Mouse (Mus musculus) heart, embryonic 11.5 days (tissue): ENCODE data around the gene Bbs7. TPM values are rescaled to one million over a fixed set of nuclear protein-coding genes. Genes with fewer than 3 reads are reported as not detected.
"Not testable (repeated sequence)": the region's sequence is repeated elsewhere in the genome, so short reads cannot be mapped to it uniquely, and the experiment has no call there.

Source experiments
- ATAC-seq: fragments of 200-750 bp; cut with Nextera tagmentation; replicated peaks from 2 replicates; pipeline ENCODE4 v1.8.0; 2017; ENCODE audit warnings: moderate library complexity; ENCODE audit not compliant: insufficient number of reproducible peaks, low FRiP score, low TSS enrichment
- H3K27ac ChIP-seq: fragments of 300-500 bp; sonication (generic); 2 replicates; pipeline ENCODE4 v1.5.1; 2014; ENCODE audit warnings: mild to moderate bottlenecking, low read depth, low read length
- H3K27me3 ChIP-seq: fragments of 300-500 bp; sonication (generic); 2 replicates; pipeline ENCODE4 v1.6.1; 2014; ENCODE audit warnings: mild to moderate bottlenecking, low read length, mixed read lengths; ENCODE audit not compliant: control insufficient read depth, insufficient read depth
- H3K36me3 ChIP-seq: fragments of 300-500 bp; sonication (generic); 2 replicates; pipeline ENCODE4 v1.6.1; 2014; ENCODE audit warnings: mild to moderate bottlenecking, low read length, moderate library complexity, mixed read lengths; ENCODE audit not compliant: control insufficient read depth, insufficient read depth
- H3K4me1 ChIP-seq: fragments of 300-500 bp; sonication (generic); 2 replicates; pipeline ENCODE4 v1.6.1; 2014; ENCODE audit warnings: low read length; ENCODE audit not compliant: control insufficient read depth, insufficient read depth
- H3K4me2 ChIP-seq: fragments of 300-500 bp; sonication (generic); 2 replicates; pipeline ENCODE4 v1.6.1; 2014; ENCODE audit warnings: mild to moderate bottlenecking, moderate library complexity
- H3K4me3 ChIP-seq: fragments of 300-500 bp; sonication (generic); 2 replicates; pipeline ENCODE4 v1.5.1; 2014; ENCODE audit warnings: low read depth, low read length
- H3K9ac ChIP-seq: fragments of 300-500 bp; sonication (generic); 2 replicates; pipeline ENCODE4 v1.6.1; 2014; ENCODE audit warnings: mild to moderate bottlenecking, low read depth, low read length, moderate library complexity
- H3K9me3 ChIP-seq: fragments of 300-500 bp; sonication (generic); replicated peaks from 2 replicates; pipeline ENCODE4 v1.6.1; 2016; ENCODE audit warnings: low read length; ENCODE audit not compliant: control insufficient read depth
- WGBS: fragments of 180-500 bp; shearing (Covaris S2); extraction: QIAGEN DNeasy Blood & Tissue Kit; methylation state at CpG from one replicate; pipeline ENCODE4 v1.1.7; 2014; ENCODE audit not compliant: insufficient replicate concordance; 5-methylcytosine and 5-hydroxymethylcytosine counted together
- polyA plus RNA-seq: library from polyadenylated mRNA; unstranded; fragments of >200 nt; fragmentation: Nextera tagmentation; extraction: Ambion mirVana; gene quantifications from 2 replicates; pipeline ENCODE4 v1.2.1, GENCODE M21; 2014

Bbs7 gene
- polyA plus RNA-seq, 1 experiment from 2014 or later: 10.2 TPM

DNA sequence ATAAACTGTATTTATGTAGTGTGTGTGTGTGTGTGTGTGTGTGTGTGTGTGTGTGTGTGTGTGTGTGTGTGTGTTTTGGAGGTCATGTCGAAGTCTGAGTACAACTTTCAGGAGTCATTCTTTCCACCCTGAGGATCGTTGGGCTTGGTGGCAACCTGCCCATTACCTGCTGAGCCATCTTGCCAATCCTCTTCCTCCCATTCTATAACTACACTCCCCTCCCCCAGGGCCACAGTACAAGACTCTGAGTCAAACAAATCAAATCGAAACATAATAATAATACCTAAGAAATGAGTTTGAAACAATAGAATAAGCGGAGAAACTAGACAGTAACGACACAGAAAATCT is 605 bp upstream of the Bbs7 start:
- Histone ChIP-seq H3K4me1 (no peaks in the 10 kb centered on the region; the same call in 1 of the 2 replicates), H3K9ac (no peak overlapping the region), H3K36me3 (no peaks in the 10 kb centered on the region), H3K4me2 (no peak overlapping the region), H3K4me3 (no peak overlapping the region), H3K27ac (no peak overlapping the region), H3K27me3 (no peaks in the 10 kb centered on the region), H3K9me3 (no peaks in the 10 kb centered on the region)
- no peak for ATAC-seq
- 78% methylated on average over 4 of the region's 5 CpGs for WGBS

- ATAC-seq: no peak
- H3K9me3 ChIP-seq: no peaks in the 10 kb centered on the region
Measured at GRCm38 (mm10) chr3:36612687-36613086, 590 bp downstream of the Bbs7 start.

DNA sequence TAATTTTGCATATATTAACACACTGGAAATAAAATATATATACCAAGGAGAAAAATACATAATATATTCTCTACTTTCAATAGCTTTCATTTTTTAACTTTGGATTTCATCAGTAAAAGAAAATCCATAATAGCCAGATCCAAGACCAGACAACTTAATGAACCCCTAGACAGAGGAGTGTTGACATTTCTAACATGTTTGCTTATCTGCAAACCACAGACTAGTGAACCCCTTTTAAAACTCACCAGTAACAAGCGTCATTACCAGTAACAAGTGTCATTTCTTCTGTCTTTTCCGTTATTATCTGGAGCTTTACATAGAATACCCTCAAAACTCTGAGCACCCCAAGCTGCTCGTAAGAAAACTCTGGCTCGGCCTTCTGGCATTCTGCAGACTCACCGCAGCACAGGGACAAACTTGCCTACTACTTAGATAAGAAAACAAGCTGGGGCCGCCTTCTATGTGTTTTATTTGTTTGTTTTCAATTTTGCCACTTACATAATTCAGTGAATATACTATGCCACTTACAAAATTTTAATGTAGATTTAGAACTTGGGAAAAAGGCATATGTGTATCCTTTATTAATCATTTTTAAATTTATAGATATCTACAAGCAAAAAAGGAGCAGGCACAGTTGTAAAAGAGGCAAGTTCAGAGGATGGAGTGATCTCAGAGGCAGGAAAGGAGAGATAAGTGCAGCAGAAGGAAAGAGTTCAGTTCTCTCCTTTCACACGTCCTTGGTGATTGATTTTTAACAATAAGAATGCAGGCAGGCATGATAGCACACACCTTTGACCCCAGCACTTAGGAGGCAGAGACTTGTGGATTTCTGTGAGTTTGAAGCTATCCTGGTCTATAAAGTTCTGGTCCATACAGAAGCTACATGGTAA is 7.1 kb downstream of the Bbs7 start:
- WGBS: 43% methylated on average over 7 of the region's 7 CpGs
- no peaks in the 10 kb centered on the region for H3K27me3 ChIP-seq
- no peak overlapping the region for H3K27ac ChIP-seq
- no peaks in the 10 kb centered on the region for H3K36me3 ChIP-seq
- H3K9ac ChIP-seq: no peak overlapping the region
- no peak for ATAC-seq
- no peaks in the 10 kb centered on the region for H3K9me3 ChIP-seq
- H3K4me2 ChIP-seq: no peak overlapping the region
- H3K4me3 ChIP-seq: no peak overlapping the region
- no peaks in the 10 kb centered on the region for H3K4me1 ChIP-seq

More at GRCm38 (mm10) chr3:36612687-36613086, 590 bp downstream of the Bbs7 start:
- Histone ChIP-seq H3K9ac (peak overlapping the region; percentile 74), H3K36me3 (no peaks in the 10 kb centered on the region), H3K4me2 (peak overlapping the region; percentile 64), H3K27ac (no peak overlapping the region), H3K4me1 (no peaks in the 10 kb centered on the region; the same call in 1 of the 2 replicates), H3K27me3 (no peaks in the 10 kb centered on the region), H3K4me3 (peak overlapping the region; percentile 57)
- WGBS: 7% methylated on average over 6 of the region's 6 CpGs

DNA sequence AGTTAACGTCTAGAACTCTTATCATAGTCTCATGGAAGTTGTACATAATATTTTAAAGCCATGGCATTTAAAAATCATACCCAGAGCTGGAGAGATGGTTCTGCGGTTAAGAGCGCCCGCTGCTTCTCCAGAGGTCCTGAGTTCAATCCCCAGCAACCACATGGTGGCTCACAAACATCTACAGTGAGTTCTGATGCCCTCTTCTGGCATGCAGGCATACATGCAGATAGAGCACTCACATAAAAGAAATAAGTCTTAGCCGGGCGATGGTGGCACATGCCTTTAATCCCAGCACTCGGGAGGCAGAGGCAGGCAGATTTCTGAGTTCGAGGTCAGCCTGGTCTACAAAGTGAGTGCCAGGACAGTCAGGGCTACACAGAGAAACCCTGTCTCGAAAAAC is 13.5 kb downstream of the Bbs7 start:
- H3K4me1 ChIP-seq, H3K27ac ChIP-seq, H3K4me2 ChIP-seq, H3K27me3 ChIP-seq, H3K9ac ChIP-seq, H3K9me3 ChIP-seq, H3K4me3 ChIP-seq, H3K36me3 ChIP-seq, ATAC-seq: not testable (repeated sequence)
- WGBS: 85% methylated on average over 8 of the region's 9 CpGs

- WGBS: 71% methylated on average over 3 of the region's 3 CpGs
- Histone ChIP-seq H3K4me1 (no peaks in the 10 kb centered on the region), H3K4me2 (no peak overlapping the region), H3K9ac (no peak overlapping the region), H3K4me3 (no peak overlapping the region), H3K27ac (no peak overlapping the region), H3K27me3 (no peaks in the 10 kb centered on the region), H3K36me3 (no peaks in the 10 kb centered on the region), H3K9me3 (no peaks in the 10 kb centered on the region)
- ATAC-seq: no peak
Measured at GRCm38 (mm10) chr3:36598811-36599210, 14.5 kb downstream of the Bbs7 start.

DNA sequence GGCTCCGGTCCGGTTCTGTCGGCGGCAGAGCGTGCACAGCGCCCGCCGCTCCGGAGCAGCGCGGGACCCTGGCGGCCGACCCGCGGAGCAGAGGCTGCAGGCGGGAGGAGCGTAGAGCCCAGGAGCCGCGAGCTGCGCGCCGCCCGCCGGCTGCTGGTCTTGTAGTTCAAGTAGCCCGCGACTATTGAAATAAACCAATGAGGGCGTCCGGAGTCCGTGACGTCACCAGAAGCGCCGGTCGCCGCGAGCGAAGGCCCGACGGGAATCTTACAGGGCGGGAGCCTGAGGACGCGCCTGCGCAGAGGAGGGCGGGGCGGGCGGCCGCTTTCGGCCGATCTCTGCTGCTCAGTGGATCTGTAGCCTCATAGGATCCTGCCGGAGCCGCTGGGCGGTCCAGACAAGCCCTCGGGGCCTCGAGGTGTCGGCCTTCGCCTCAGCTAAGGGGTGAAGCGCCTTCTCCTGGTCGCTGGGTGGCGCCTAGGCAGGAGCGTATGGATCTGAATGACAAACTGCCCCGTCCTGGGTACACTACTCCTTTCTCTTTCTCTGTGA is 41.4 kb downstream of the Bbs7 start, which contains the start of gene Ccna2:
Gene Ccna2, minus strand, starts transcription at position 324 of the 552 bp plus-strand sequence.
- Histone ChIP-seq H3K9ac (peak within 1 kb of the TSS; percentile 84), H3K4me1 (peaks cover 12% of the 10 kb centered on the region), H3K27ac (peak within 1 kb of the TSS; percentile 74), H3K4me2 (peak within 1 kb of the TSS; percentile 89), H3K9me3 (no peaks in the 10 kb centered on the region), H3K4me3 (peak within 1 kb of the TSS; percentile 79), H3K36me3 (peaks cover 22% of the 10 kb centered on the region), H3K27me3 (no peaks in the 10 kb centered on the region)
- ATAC-seq: peak; percentile 99
- WGBS: under 1% methylated on average over 60 of the region's 60 CpGs

DNA sequence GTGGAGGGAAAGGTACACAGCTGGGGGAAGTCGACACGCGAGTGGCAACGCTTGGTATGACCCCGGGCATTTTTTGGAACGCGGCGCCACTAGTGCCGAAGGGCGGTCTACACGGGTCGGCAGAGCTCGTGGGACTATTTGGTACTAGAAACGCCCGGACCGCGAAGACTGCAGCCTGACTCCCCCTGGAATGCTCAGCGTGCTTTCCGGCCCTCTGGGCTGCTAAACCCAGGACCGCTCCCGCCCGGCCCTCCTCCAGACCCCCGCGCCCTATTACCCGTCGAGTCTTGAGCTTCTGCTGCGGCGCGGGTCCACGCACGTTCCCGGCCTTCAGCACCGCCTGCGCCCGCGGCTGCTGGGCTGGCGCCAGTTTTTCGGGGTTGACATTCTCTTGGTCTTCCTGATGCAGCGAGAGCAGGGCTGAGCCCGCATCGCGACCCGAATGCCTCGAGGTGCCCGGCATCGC is 41.9 kb downstream of the Bbs7 start:
- under 1% methylated on average over 46 of the region's 46 CpGs for WGBS
- peak overlapping the region; percentile 89 for H3K4me2 ChIP-seq
- no peaks in the 10 kb centered on the region for H3K9me3 ChIP-seq
- H3K27ac ChIP-seq: peak overlapping the region; percentile 61
- H3K4me1 ChIP-seq: peaks cover 12% of the 10 kb centered on the region
- peak overlapping the region; percentile 79 for H3K4me3 ChIP-seq
- peak overlapping the region; percentile 84 for H3K9ac ChIP-seq
- peak; percentile 43 for ATAC-seq
- peaks cover 26% of the 10 kb centered on the region for H3K36me3 ChIP-seq
- no peaks in the 10 kb centered on the region for H3K27me3 ChIP-seq

DNA sequence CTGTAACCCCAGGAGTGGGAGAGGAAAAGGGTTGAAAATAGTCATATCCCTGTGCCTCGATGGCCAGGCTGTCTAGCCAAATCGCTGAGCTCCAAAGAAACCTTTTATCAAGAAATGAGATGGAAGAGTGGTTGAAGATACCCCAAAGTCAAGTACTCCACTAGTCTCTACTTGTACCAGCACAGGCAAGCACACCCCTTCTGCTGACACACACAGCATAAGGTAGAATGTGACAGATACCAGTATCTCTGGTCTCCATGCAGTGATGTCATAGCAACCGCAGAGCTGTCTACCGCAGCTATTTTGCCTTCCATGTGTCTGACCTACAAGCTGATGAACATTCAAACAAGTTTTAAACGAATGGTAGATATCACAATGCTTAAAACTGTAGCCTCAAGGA is 43.4 kb downstream of the Bbs7 start:
- 74% methylated on average over 5 of the region's 5 CpGs for WGBS
- H3K27me3 ChIP-seq: no peaks in the 10 kb centered on the region
- peak overlapping the region; percentile 79 for H3K4me3 ChIP-seq
- peaks cover 12% of the 10 kb centered on the region for H3K4me1 ChIP-seq
- no peak for ATAC-seq
- peak overlapping the region; percentile 84; the same call in 1 of the 2 replicates for H3K9ac ChIP-seq
- peaks cover 32% of the 10 kb centered on the region for H3K36me3 ChIP-seq
- H3K4me2 ChIP-seq: peak overlapping the region; percentile 89
- H3K9me3 ChIP-seq: no peaks in the 10 kb centered on the region
- no peak overlapping the region for H3K27ac ChIP-seq
